Mouse (Mus musculus): Measurements from ENCODE around the gene Rtl1. TPM values are rescaled to one million over a fixed set of nuclear protein-coding genes. Genes with fewer than 3 reads are reported as not detected.

Gene Rtl1
- total and polyA plus RNA-seq, 2 experiments from 2014 or later: 0.16 to 0.23 TPM

DNA sequence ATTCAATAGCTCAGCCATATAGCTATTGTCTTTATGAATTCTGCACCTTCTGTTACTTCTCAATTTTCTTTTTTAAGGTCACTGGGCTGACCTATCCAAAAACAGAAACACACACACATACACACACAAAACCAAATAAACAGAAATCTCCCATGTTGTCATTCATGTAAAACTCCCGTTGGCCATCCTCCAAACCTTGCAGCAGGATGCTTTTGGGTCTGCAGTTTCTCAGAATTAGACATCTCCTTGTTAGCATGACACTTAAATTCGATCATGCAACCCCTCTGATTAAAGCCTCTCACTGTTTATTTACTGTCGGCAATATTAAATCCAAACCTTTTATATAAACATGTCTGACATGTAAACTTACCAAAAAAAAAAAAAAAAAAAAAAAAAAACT, 3.4 kb downstream of the Rtl1 start:
- no peak overlapping the region for H3K4me3 ChIP-seq (ENCODE audit: low read depth, low read length)
- H3K27me3 ChIP-seq (ENCODE audit: control insufficient read depth, insufficient read depth, low read length): no peaks in the 10 kb centered on the region
- H3K36me3 ChIP-seq (replicated peaks; ENCODE audit: control insufficient read depth, insufficient read depth, low read length): no peaks in the 10 kb centered on the region
- H3K27ac ChIP-seq (ENCODE audit: low read depth): peak overlapping the region; percentile 8; the same call in 1 of the 2 replicates
- no peaks in the 10 kb centered on the region for H3K9me3 ChIP-seq (replicated peaks; ENCODE audit: control insufficient read depth, low read length)
- no peak overlapping the region for H3K4me2 ChIP-seq (ENCODE audit: low read depth, low read length)
- no peak overlapping the region for H3K9ac ChIP-seq (replicated peaks; ENCODE audit: low read depth, low read length)
- DNase-seq (ENCODE audit: low spot score) (no peak), ATAC-seq (ENCODE audit: insufficient read depth, low read depth) (no peak)
- 37% methylated on average over 3 of the region's 3 CpGs for WGBS
- TF ChIP-seq CTCF (IDR thresholded peaks at IDR 0.05; ENCODE audit: low read depth) (no peak), EP300 (IDR thresholded peaks at IDR 0.05; ENCODE audit: low read depth) (no peak)
- H3K4me1 ChIP-seq (ENCODE audit: control insufficient read depth, insufficient read depth): peaks cover 10% of the 10 kb centered on the region; the same call in 1 of the 2 replicates

DNA sequence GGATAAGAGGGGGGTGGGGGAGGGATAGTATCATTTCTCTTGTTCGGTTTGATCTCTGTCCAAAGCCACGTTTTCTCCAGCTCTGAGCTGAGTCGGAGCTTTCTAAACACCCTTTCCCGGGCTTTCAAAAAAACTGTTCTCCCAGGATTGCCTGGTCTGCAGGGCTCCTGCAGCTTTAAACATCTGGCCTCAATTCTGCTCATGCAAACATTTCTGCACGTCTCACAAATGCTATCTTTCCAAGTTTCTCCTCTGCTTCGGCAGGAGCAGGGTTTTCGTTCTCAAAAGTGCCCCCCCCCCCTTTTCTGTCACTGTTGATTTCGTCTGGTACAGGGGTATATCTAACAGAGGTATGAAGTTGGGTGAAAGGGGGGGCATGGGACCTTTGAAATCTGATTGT, 3.9 kb downstream of the Rtl1 start:
- TF ChIP-seq EP300 (IDR thresholded peaks at IDR 0.05; ENCODE audit: low read depth) (no peak), CTCF (IDR thresholded peaks at IDR 0.05; ENCODE audit: low read depth) (no peak)
- Histone ChIP-seq H3K27me3 (ENCODE audit: control insufficient read depth, insufficient read depth, low read length) (no peaks in the 10 kb centered on the region), H3K4me2 (ENCODE audit: low read depth, low read length) (0 out of 2 replicates have a peak overlapping the region, but pooled peaks have one; percentile 10), H3K4me1 (ENCODE audit: control insufficient read depth, insufficient read depth) (peaks cover 10% of the 10 kb centered on the region; the same call in 1 of the 2 replicates), H3K36me3 (replicated peaks; ENCODE audit: control insufficient read depth, insufficient read depth, low read length) (no peaks in the 10 kb centered on the region), H3K4me3 (ENCODE audit: low read depth, low read length) (peak overlapping the region; percentile 10; the same call in 1 of the 2 replicates), H3K9me3 (replicated peaks; ENCODE audit: control insufficient read depth, low read length) (no peaks in the 10 kb centered on the region), H3K9ac (replicated peaks; ENCODE audit: low read depth, low read length) (no peak overlapping the region), H3K27ac (ENCODE audit: low read depth) (peak overlapping the region; percentile 8)
- 29% methylated on average over 8 of the region's 8 CpGs for WGBS
- DNase-seq (ENCODE audit: low spot score): no peak
- no peak for ATAC-seq (ENCODE audit: insufficient read depth, low read depth)

DNA sequence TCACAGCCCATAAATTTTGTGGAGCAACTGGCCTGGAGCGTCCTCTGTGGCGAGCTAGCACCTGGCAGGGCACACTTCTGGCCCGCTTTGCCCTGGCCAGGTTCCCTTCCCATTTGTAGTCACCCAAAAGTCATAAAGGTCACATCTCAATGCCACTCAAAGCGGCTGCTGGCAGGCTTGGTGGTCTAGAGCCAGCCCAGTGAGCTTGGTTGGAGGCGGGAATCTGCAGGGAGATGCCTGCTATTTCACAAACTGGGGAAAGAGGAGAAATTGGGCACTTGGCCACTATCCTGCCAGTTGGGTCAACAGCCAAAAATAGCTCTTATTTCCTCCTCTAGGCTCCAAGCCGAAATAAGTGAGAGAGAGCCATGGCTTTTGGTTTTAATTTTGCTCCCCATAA, 4.4 kb downstream of the Rtl1 start:
- Histone ChIP-seq H3K4me1 (ENCODE audit: control insufficient read depth, insufficient read depth) (peaks cover 10% of the 10 kb centered on the region; the same call in 1 of the 2 replicates), H3K36me3 (replicated peaks; ENCODE audit: control insufficient read depth, insufficient read depth, low read length) (no peaks in the 10 kb centered on the region), H3K4me2 (ENCODE audit: low read depth, low read length) (0 out of 2 replicates have a peak overlapping the region, but pooled peaks have one; percentile 10), H3K9ac (replicated peaks; ENCODE audit: low read depth, low read length) (0 out of 2 replicates have a peak overlapping the region, but pooled peaks have one; percentile 5), H3K9me3 (replicated peaks; ENCODE audit: control insufficient read depth, low read length) (no peaks in the 10 kb centered on the region), H3K27me3 (ENCODE audit: control insufficient read depth, insufficient read depth, low read length) (no peaks in the 10 kb centered on the region), H3K27ac (ENCODE audit: low read depth) (0 out of 2 replicates have a peak overlapping the region, but pooled peaks have one; percentile 8), H3K4me3 (ENCODE audit: low read depth, low read length) (peak overlapping the region; percentile 10; the same call in 1 of the 2 replicates)
- peak; percentile 60 for DNase-seq (ENCODE audit: low spot score)
- peak; percentile 71; the same call in 1 of the 2 replicates for ATAC-seq (ENCODE audit: insufficient read depth, low read depth)
- TF ChIP-seq EP300 (IDR thresholded peaks at IDR 0.05; ENCODE audit: low read depth) (no peak), CTCF (IDR thresholded peaks at IDR 0.05; ENCODE audit: low read depth) (no peak)
- 36% methylated on average over 6 of the region's 6 CpGs for WGBS

DNA sequence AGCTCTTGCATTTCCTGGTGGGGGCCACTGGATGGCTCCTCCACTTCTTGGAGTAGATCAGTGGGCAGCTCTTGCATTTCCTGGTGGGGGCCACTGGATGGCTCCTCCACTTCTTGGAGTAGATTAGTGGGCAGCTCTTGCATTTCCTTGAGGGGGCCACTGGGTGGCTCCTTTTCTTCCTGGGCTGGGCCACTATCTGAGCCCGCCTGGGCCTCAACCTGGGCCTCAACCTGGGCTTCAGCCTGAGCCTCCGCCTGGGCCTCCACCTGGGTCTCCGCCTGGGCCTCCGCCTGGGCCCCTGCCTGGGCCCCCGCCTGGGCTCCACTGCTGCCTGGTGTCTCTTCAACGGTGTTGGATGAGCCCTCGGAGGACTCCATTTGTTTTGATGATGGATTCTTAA, 5.2 kb downstream of the Rtl1 start:
- Histone ChIP-seq H3K27ac (ENCODE audit: low read depth) (no peak overlapping the region), H3K36me3 (replicated peaks; ENCODE audit: control insufficient read depth, insufficient read depth, low read length) (no peaks in the 10 kb centered on the region), H3K9ac (replicated peaks; ENCODE audit: low read depth, low read length) (no peak overlapping the region), H3K4me2 (ENCODE audit: low read depth, low read length) (no peak overlapping the region), H3K9me3 (replicated peaks; ENCODE audit: control insufficient read depth, low read length) (no peaks in the 10 kb centered on the region), H3K4me1 (ENCODE audit: control insufficient read depth, insufficient read depth) (peaks cover 10% of the 10 kb centered on the region; the same call in 1 of the 2 replicates), H3K4me3 (ENCODE audit: low read depth, low read length) (no peak overlapping the region), H3K27me3 (ENCODE audit: control insufficient read depth, insufficient read depth, low read length) (no peaks in the 10 kb centered on the region)
- DNase-seq (ENCODE audit: low spot score) (no peak), ATAC-seq (ENCODE audit: insufficient read depth, low read depth) (no peak)
- 91% methylated on average over 7 of the region's 7 CpGs for WGBS
- TF ChIP-seq CTCF (IDR thresholded peaks at IDR 0.05; ENCODE audit: low read depth): no peak
- TF ChIP-seq EP300 (IDR thresholded peaks at IDR 0.05; ENCODE audit: low read depth): no peak

DNA sequence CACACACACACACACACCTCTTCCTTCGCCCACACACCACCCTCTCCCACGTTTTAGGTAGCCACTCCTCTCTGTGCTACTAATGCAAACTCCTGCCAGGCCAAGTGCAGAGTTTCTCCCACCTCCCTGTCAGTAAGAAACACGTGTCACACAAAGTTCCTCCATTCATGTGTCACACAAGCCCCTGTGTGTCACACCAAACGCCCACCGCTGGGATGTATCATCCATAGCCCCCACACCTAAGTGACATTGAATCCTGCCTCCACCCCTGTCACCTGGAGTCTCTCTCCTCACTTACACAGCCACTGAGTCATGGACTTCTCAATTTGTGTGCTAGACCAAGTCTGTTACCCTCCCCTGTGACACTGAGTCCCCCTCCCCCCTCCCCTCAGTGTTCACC, 17.9 kb downstream of the Rtl1 start:
- Histone ChIP-seq H3K9me3 (replicated peaks; ENCODE audit: control insufficient read depth, low read length) (no peaks in the 10 kb centered on the region), H3K36me3 (replicated peaks; ENCODE audit: control insufficient read depth, insufficient read depth, low read length) (no peaks in the 10 kb centered on the region)
- TF ChIP-seq CTCF (IDR thresholded peaks at IDR 0.05; ENCODE audit: low read depth) (no peak), EP300 (IDR thresholded peaks at IDR 0.05; ENCODE audit: low read depth) (no peak)

DNA sequence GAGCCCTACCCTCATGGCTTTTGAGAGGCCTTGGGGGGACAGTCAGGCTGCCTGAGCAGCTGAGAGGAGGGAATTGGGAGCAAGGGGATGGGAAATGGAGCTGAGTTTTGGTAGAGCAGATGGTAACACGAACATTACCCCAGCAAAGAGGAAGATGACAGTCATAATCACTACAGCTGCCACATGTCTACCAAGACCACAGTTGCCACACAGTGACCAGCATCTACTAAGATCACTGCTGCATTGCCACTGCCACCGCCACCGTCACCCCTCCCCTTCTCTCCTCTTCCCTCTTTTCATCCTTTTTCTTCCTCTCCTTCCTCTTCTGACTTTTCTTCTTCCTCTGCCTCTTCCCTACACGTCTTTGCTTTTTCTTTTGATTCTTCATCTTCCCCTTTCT, 27.9 kb downstream of the Rtl1 start:
- no peaks in the 10 kb centered on the region for H3K27me3 ChIP-seq (ENCODE audit: control insufficient read depth, insufficient read depth, low read length)
- DNase-seq (ENCODE audit: low spot score) (no peak), ATAC-seq (ENCODE audit: insufficient read depth, low read depth) (no peak)
- no peak for TF ChIP-seq EP300 (IDR thresholded peaks at IDR 0.05; ENCODE audit: low read depth)
- no peak for TF ChIP-seq CTCF (IDR thresholded peaks at IDR 0.05; ENCODE audit: low read depth)
- WGBS: 80% methylated on average over 4 of the region's 4 CpGs
- no peak overlapping the region for H3K4me2 ChIP-seq (ENCODE audit: low read depth, low read length)
- H3K4me3 ChIP-seq (ENCODE audit: low read depth, low read length): no peak overlapping the region
- no peaks in the 10 kb centered on the region for H3K36me3 ChIP-seq (replicated peaks; ENCODE audit: control insufficient read depth, insufficient read depth, low read length)
- H3K9ac ChIP-seq (replicated peaks; ENCODE audit: low read depth, low read length): no peak overlapping the region
- H3K27ac ChIP-seq (ENCODE audit: low read depth): no peak overlapping the region
- no peaks in the 10 kb centered on the region for H3K4me1 ChIP-seq (ENCODE audit: control insufficient read depth, insufficient read depth)
- no peaks in the 10 kb centered on the region for H3K9me3 ChIP-seq (replicated peaks; ENCODE audit: control insufficient read depth, low read length)

More for the DNA sequence above, 17.9 kb downstream of the Rtl1 start:
- Histone ChIP-seq H3K9ac (replicated peaks; ENCODE audit: low read depth, low read length) (no peak overlapping the region), H3K4me1 (ENCODE audit: control insufficient read depth, insufficient read depth) (no peaks in the 10 kb centered on the region), H3K27me3 (ENCODE audit: control insufficient read depth, insufficient read depth, low read length) (no peaks in the 10 kb centered on the region), H3K4me3 (ENCODE audit: low read depth, low read length) (no peak overlapping the region), H3K27ac (ENCODE audit: low read depth) (no peak overlapping the region), H3K4me2 (ENCODE audit: low read depth, low read length) (no peak overlapping the region)
- 54% methylated on average over 5 of the region's 5 CpGs for WGBS
- ATAC-seq (ENCODE audit: insufficient read depth, low read depth): no peak
- no peak for DNase-seq (ENCODE audit: low spot score)
